Mouse (Mus musculus) liver, embryonic 15.5 days (tissue): Measurements from ENCODE around the gene Tbxas1. TPM values are rescaled to one million over a fixed set of nuclear protein-coding genes. Genes with fewer than 3 reads are reported as not detected.

Experiments used
- ATAC-seq: fragments of 200-750 bp; cut with Nextera tagmentation; 2 replicates; pipeline ENCODE4 v1.8.0; 2017; ENCODE audit warnings: moderate number of reproducible peaks, mild to moderate bottlenecking, moderate library complexity; ENCODE audit not compliant: insufficient read depth
- H3K27ac ChIP-seq: fragments of 300-500 bp; sonication (generic); replicated peaks from 2 replicates; pipeline ENCODE4 v1.5.1; 2015; ENCODE audit warnings: mild to moderate bottlenecking, inconsistent platforms
- H3K27me3 ChIP-seq: fragments of 300-500 bp; sonication (generic); 2 replicates; pipeline ENCODE4 v1.6.1; 2015; ENCODE audit warnings: mild to moderate bottlenecking, inconsistent platforms
- H3K36me3 ChIP-seq: fragments of 300-500 bp; sonication (generic); replicated peaks from 2 replicates; pipeline ENCODE4 v1.6.1; 2015; ENCODE audit warnings: moderate library complexity, mild to moderate bottlenecking, inconsistent platforms
- H3K4me1 ChIP-seq: fragments of 300-500 bp; sonication (generic); replicated peaks from 2 replicates; pipeline ENCODE4 v1.6.1; 2015; ENCODE audit warnings: inconsistent platforms
- H3K4me2 ChIP-seq: fragments of 300-500 bp; sonication (generic); 2 replicates; pipeline ENCODE4 v1.6.1; 2015; ENCODE audit warnings: moderate library complexity, mild to moderate bottlenecking, inconsistent platforms
- H3K4me3 ChIP-seq: fragments of 300-500 bp; sonication (generic); replicated peaks from 2 replicates; pipeline ENCODE4 v1.5.1; 2015; ENCODE audit warnings: mild to moderate bottlenecking, inconsistent platforms
- H3K9ac ChIP-seq: fragments of 300-500 bp; sonication (generic); 2 replicates; pipeline ENCODE4 v1.6.1; 2015; ENCODE audit warnings: moderate library complexity, mild to moderate bottlenecking, inconsistent platforms
- H3K9me3 ChIP-seq: fragments of 300-500 bp; sonication (generic); replicated peaks from 2 replicates; pipeline ENCODE4 v1.6.1; 2016; ENCODE audit warnings: inconsistent platforms
- WGBS: fragments of 180-500 bp; shearing (Covaris S2); methylation state at CpG from one replicate; pipeline ENCODE4 v1.1.7; 2015; ENCODE audit warnings: mixed read lengths; ENCODE audit not compliant: insufficient replicate concordance; 5-methylcytosine and 5-hydroxymethylcytosine counted together
- polyA plus RNA-seq: library from polyadenylated mRNA; unstranded; fragments of >200 nt; fragmentation: Nextera tagmentation; extraction: Ambion mirVana; gene quantifications from 2 replicates; pipeline ENCODE4 v1.2.1, GENCODE M21; 2015

Tbxas1 gene
- polyA plus RNA-seq, 1 experiment from 2014 or later: 9.0 TPM

- Histone ChIP-seq H3K27ac (no peak overlapping the region), H3K36me3 (peaks cover 65% of the 10 kb centered on the region), H3K9ac (no peak overlapping the region), H3K27me3 (no peaks in the 10 kb centered on the region), H3K4me2 (no peak overlapping the region), H3K9me3 (no peaks in the 10 kb centered on the region), H3K4me1 (peaks cover 82% of the 10 kb centered on the region), H3K4me3 (no peak overlapping the region)
- 88% methylated on average over 2 of the region's 2 CpGs for WGBS
- no peak for ATAC-seq
Observed at GRCm38 (mm10) chr6:38840380-38840779, 34.8 kb upstream of the Tbxas1 start.

GRCm38 (mm10) chr6:38840780-38841179 lies 34.4 kb upstream of the Tbxas1 start:
- WGBS: 73% methylated on average over 1 of the region's 1 CpGs
- no peak for ATAC-seq
- Histone ChIP-seq H3K4me3 (no peak overlapping the region), H3K4me2 (no peak overlapping the region), H3K4me1 (peaks cover 82% of the 10 kb centered on the region), H3K36me3 (peaks cover 66% of the 10 kb centered on the region), H3K9me3 (no peaks in the 10 kb centered on the region), H3K9ac (no peak overlapping the region), H3K27ac (no peak overlapping the region), H3K27me3 (no peaks in the 10 kb centered on the region)

- H3K4me3 ChIP-seq: no peak overlapping the region
- no peaks in the 10 kb centered on the region for H3K27me3 ChIP-seq
- H3K9ac ChIP-seq: no peak overlapping the region
- H3K4me1 ChIP-seq: peaks cover 82% of the 10 kb centered on the region
- no peaks in the 10 kb centered on the region for H3K9me3 ChIP-seq
- H3K27ac ChIP-seq: 0 out of 2 replicates have a peak overlapping the region, but pooled peaks have one; percentile 6
- peaks cover 62% of the 10 kb centered on the region for H3K36me3 ChIP-seq
- WGBS: 80% methylated on average over 3 of the region's 3 CpGs
- no peak for ATAC-seq
- H3K4me2 ChIP-seq: no peak overlapping the region
Observed at GRCm38 (mm10) chr6:38841551-38841950, 33.7 kb upstream of the Tbxas1 start.

- WGBS: 89% methylated on average over 1 of the region's 1 CpGs
- H3K4me3 ChIP-seq: no peak overlapping the region
- no peak for ATAC-seq
Observed at GRCm38 (mm10) chr6:38845117-38845516, 30.1 kb upstream of the Tbxas1 start.

GRCm38 (mm10) chr6:38845876-38846275 lies 29.3 kb upstream of the Tbxas1 start:
- H3K4me2 ChIP-seq: no peak overlapping the region
- no peak overlapping the region for H3K4me3 ChIP-seq
- no peak overlapping the region for H3K9ac ChIP-seq
- H3K4me1 ChIP-seq: peaks cover 87% of the 10 kb centered on the region
- ATAC-seq: no peak
- no peaks in the 10 kb centered on the region for H3K27me3 ChIP-seq
- peak overlapping the region; percentile 7; the same call in 1 of the 2 replicates for H3K27ac ChIP-seq
- peaks cover 25% of the 10 kb centered on the region for H3K36me3 ChIP-seq
- WGBS: 81% methylated on average over 5 of the region's 5 CpGs
- H3K9me3 ChIP-seq: no peaks in the 10 kb centered on the region

More at GRCm38 (mm10) chr6:38845117-38845516, 30.1 kb upstream of the Tbxas1 start:
- no peak overlapping the region for H3K9ac ChIP-seq
- H3K27ac ChIP-seq: no peak overlapping the region
- peaks cover 29% of the 10 kb centered on the region for H3K36me3 ChIP-seq
- H3K4me1 ChIP-seq: peaks cover 87% of the 10 kb centered on the region
- H3K27me3 ChIP-seq: no peaks in the 10 kb centered on the region
- H3K9me3 ChIP-seq: no peaks in the 10 kb centered on the region
- no peak overlapping the region for H3K4me2 ChIP-seq

GRCm38 (mm10) chr6:38846330-38847195 lies 28.6 kb upstream of the Tbxas1 start:
- H3K4me2 ChIP-seq: peak overlapping the region; percentile 14; the same call in 1 of the 2 replicates
- no peaks in the 10 kb centered on the region for H3K27me3 ChIP-seq
- no peaks in the 10 kb centered on the region for H3K9me3 ChIP-seq
- peaks cover 20% of the 10 kb centered on the region for H3K36me3 ChIP-seq
- H3K4me1 ChIP-seq: peaks cover 85% of the 10 kb centered on the region
- H3K27ac ChIP-seq: peak overlapping the region; percentile 29; the same call in 1 of the 2 replicates
- peak; percentile 45 for ATAC-seq
- no peak overlapping the region for H3K4me3 ChIP-seq
- no peak overlapping the region for H3K9ac ChIP-seq
- 57% methylated on average over 6 of the region's 6 CpGs for WGBS

- 57% methylated on average over 1 of the region's 1 CpGs for whole genome bisulfite sequencing
- Histone ChIP-seq H3K36me3 (peaks cover 21% of the 10 kb centered on the region), H3K27ac (peak overlapping the region; percentile 29; the same call in 1 of the 2 replicates), H3K9ac (no peak overlapping the region), H3K4me3 (no peak overlapping the region), H3K9me3 (no peaks in the 10 kb centered on the region), H3K27me3 (no peaks in the 10 kb centered on the region), H3K4me1 (peaks cover 91% of the 10 kb centered on the region), H3K4me2 (no peak overlapping the region)
- ATAC-seq: no peak
Observed at GRCm38 (mm10) chr6:38847447-38847846, 27.8 kb upstream of the Tbxas1 start.

- ATAC-seq: no peak
- H3K9me3 ChIP-seq: no peaks in the 10 kb centered on the region
- peak overlapping the region; percentile 45 for H3K27ac ChIP-seq
- no peak overlapping the region for H3K4me3 ChIP-seq
- WGBS: 65% methylated on average over 3 of the region's 3 CpGs
- no peaks in the 10 kb centered on the region for H3K27me3 ChIP-seq
- H3K4me2 ChIP-seq: no peak overlapping the region
- no peak overlapping the region for H3K9ac ChIP-seq
- H3K4me1 ChIP-seq: peaks cover 94% of the 10 kb centered on the region
- H3K36me3 ChIP-seq: peaks cover 18% of the 10 kb centered on the region
Observed at GRCm38 (mm10) chr6:38847958-38848910, 27.0 kb upstream of the Tbxas1 start.

- H3K9ac ChIP-seq: no peak overlapping the region
- 63% methylated on average over 6 of the region's 6 CpGs for WGBS
- H3K27me3 ChIP-seq: no peaks in the 10 kb centered on the region
- no peak overlapping the region for H3K4me3 ChIP-seq
- no peak for ATAC-seq
- H3K27ac ChIP-seq: no peak overlapping the region
- no peaks in the 10 kb centered on the region for H3K9me3 ChIP-seq
- no peak overlapping the region for H3K4me2 ChIP-seq
- peaks cover 92% of the 10 kb centered on the region for H3K4me1 ChIP-seq
- H3K36me3 ChIP-seq: peaks cover 8% of the 10 kb centered on the region; the same call in 1 of the 2 replicates
Observed at GRCm38 (mm10) chr6:38850715-38851259, 24.4 kb upstream of the Tbxas1 start.

GRCm38 (mm10) chr6:38851740-38852139 lies 23.5 kb upstream of the Tbxas1 start:
- ATAC-seq: 0 out of 2 replicates have a peak, but pooled peaks have one; percentile 32
- no peak overlapping the region; the same call in 1 of the 2 replicates for H3K9ac ChIP-seq
- WGBS: 34% methylated on average over 2 of the region's 2 CpGs
- peaks cover 8% of the 10 kb centered on the region; the same call in 1 of the 2 replicates for H3K36me3 ChIP-seq
- H3K9me3 ChIP-seq: no peaks in the 10 kb centered on the region
- H3K4me2 ChIP-seq: no peak overlapping the region
- peak overlapping the region; percentile 62 for H3K27ac ChIP-seq
- H3K27me3 ChIP-seq: no peaks in the 10 kb centered on the region
- H3K4me3 ChIP-seq: no peak overlapping the region
- H3K4me1 ChIP-seq: peaks cover 87% of the 10 kb centered on the region
